Mouse (Mus musculus): ENCODE measurements around the gene Sept7. TPM values are rescaled to one million over a fixed set of nuclear protein-coding genes. Genes with fewer than 3 reads are reported as not detected.

The Sept7 gene
- polyA plus RNA-seq (2015; fragmentation: Nextera tagmentation; extraction: Ambion mirVana), result 251 and 266 TPM in 2 replicates

GRCm38 (mm10) chr9:25252283-25252726 is at the start of gene Sept7:
Sept7 (plus strand) TSS chr9:25252439.
- Histone ChIP-seq H3K9ac (ENCODE audit: low read length) (peak within 1 kb of the TSS; percentile 100), H3K4me2 (ENCODE audit: low read depth, low read length) (peak within 1 kb of the TSS; percentile 83)
- WGBS, result under 1% methylated on average over 51 of the region's 54 CpGs

GRCm38 (mm10) chr9:25208087-25208803 is 44.0 kb upstream of the Sept7 start:
- H3K4me1 ChIP-seq (ENCODE audit: control insufficient read depth, insufficient read depth, low read length), result peaks cover 5% of the 10 kb centered on the region; the same call in 1 of the 2 replicates
- H3K27ac ChIP-seq (ENCODE audit: low read length), result peak overlapping the region; percentile 58
- ATAC-seq (ENCODE audit: insufficient read depth, low FRiP score), result no peak
- H3K9ac ChIP-seq (ENCODE audit: low read length), result no peak overlapping the region
- no peaks in the 10 kb centered on the region for H3K27me3 ChIP-seq (ENCODE audit: control insufficient read depth, insufficient read depth, low read length)
- H3K4me2 ChIP-seq (ENCODE audit: low read depth, low read length), result no peak overlapping the region
- 45% methylated on average over 8 of the region's 8 CpGs for WGBS
- H3K9me3 ChIP-seq (replicated peaks; ENCODE audit: control insufficient read depth, low read length), result no peaks in the 10 kb centered on the region
- H3K36me3 ChIP-seq (ENCODE audit: control insufficient read depth, insufficient read depth, low read length), result no peaks in the 10 kb centered on the region
- no peak overlapping the region for H3K4me3 ChIP-seq (replicated peaks; ENCODE audit: low read length)

More at GRCm38 (mm10) chr9:25252283-25252726, at the start of gene Sept7:
- Histone ChIP-seq H3K9me3 (replicated peaks; ENCODE audit: control insufficient read depth, low read length) (no peaks in the 10 kb centered on the region), H3K27me3 (ENCODE audit: control insufficient read depth, insufficient read depth, low read length) (no peaks in the 10 kb centered on the region), H3K36me3 (ENCODE audit: control insufficient read depth, insufficient read depth, low read length) (no peaks in the 10 kb centered on the region), H3K4me1 (ENCODE audit: control insufficient read depth, insufficient read depth, low read length) (peaks cover 9% of the 10 kb centered on the region), H3K27ac (ENCODE audit: low read length) (peak within 1 kb of the TSS; percentile 99), H3K4me3 (replicated peaks; ENCODE audit: low read length) (peak within 1 kb of the TSS; percentile 99)
- peak; percentile 99 for ATAC-seq (ENCODE audit: insufficient read depth, low FRiP score)

- Histone ChIP-seq H3K9ac (ENCODE audit: low read length) (no peak overlapping the region), H3K27me3 (ENCODE audit: control insufficient read depth, insufficient read depth, low read length) (no peaks in the 10 kb centered on the region), H3K9me3 (replicated peaks; ENCODE audit: control insufficient read depth, low read length) (no peaks in the 10 kb centered on the region), H3K4me3 (replicated peaks; ENCODE audit: low read length) (no peak overlapping the region), H3K4me2 (ENCODE audit: low read depth, low read length) (no peak overlapping the region), H3K36me3 (ENCODE audit: control insufficient read depth, insufficient read depth, low read length) (no peaks in the 10 kb centered on the region), H3K27ac (ENCODE audit: low read length) (peak overlapping the region; percentile 80), H3K4me1 (ENCODE audit: control insufficient read depth, insufficient read depth, low read length) (peaks cover 5% of the 10 kb centered on the region; the same call in 1 of the 2 replicates)
- WGBS, result 46% methylated on average over 9 of the region's 9 CpGs
- peak; percentile 91 for ATAC-seq (ENCODE audit: insufficient read depth, low FRiP score)
Observed at GRCm38 (mm10) chr9:25212309-25213163, 39.7 kb upstream of the Sept7 start.

- H3K27ac ChIP-seq (ENCODE audit: low read length), result peak overlapping the region; percentile 80; the same call in 1 of the 2 replicates
- H3K27me3 ChIP-seq (ENCODE audit: control insufficient read depth, insufficient read depth, low read length), result no peaks in the 10 kb centered on the region
- H3K4me1 ChIP-seq (ENCODE audit: control insufficient read depth, insufficient read depth, low read length), result peaks cover 5% of the 10 kb centered on the region; the same call in 1 of the 2 replicates
- H3K9ac ChIP-seq (ENCODE audit: low read length), result no peak overlapping the region
- no peak overlapping the region for H3K4me2 ChIP-seq (ENCODE audit: low read depth, low read length)
- no peaks in the 10 kb centered on the region for H3K9me3 ChIP-seq (replicated peaks; ENCODE audit: control insufficient read depth, low read length)
- no peaks in the 10 kb centered on the region for H3K36me3 ChIP-seq (ENCODE audit: control insufficient read depth, insufficient read depth, low read length)
- no peak for ATAC-seq (ENCODE audit: insufficient read depth, low FRiP score)
- no peak overlapping the region for H3K4me3 ChIP-seq (replicated peaks; ENCODE audit: low read length)
Observed at GRCm38 (mm10) chr9:25213164-25213557, 39.1 kb upstream of the Sept7 start.

- no peak overlapping the region for H3K4me2 ChIP-seq (ENCODE audit: low read depth, low read length)
- no peak overlapping the region for H3K9ac ChIP-seq (ENCODE audit: low read length)
- no peak overlapping the region for H3K27ac ChIP-seq (ENCODE audit: low read length)
- no peaks in the 10 kb centered on the region for H3K9me3 ChIP-seq (replicated peaks; ENCODE audit: control insufficient read depth, low read length)
- no peak overlapping the region for H3K4me3 ChIP-seq (replicated peaks; ENCODE audit: low read length)
- H3K36me3 ChIP-seq (ENCODE audit: control insufficient read depth, insufficient read depth, low read length), result no peaks in the 10 kb centered on the region
- H3K4me1 ChIP-seq (ENCODE audit: control insufficient read depth, insufficient read depth, low read length), result peaks cover 5% of the 10 kb centered on the region; the same call in 1 of the 2 replicates
- no peaks in the 10 kb centered on the region for H3K27me3 ChIP-seq (ENCODE audit: control insufficient read depth, insufficient read depth, low read length)
- ATAC-seq (ENCODE audit: insufficient read depth, low FRiP score), result no peak
- 20% methylated on average over 3 of the region's 3 CpGs for WGBS
Observed at GRCm38 (mm10) chr9:25215411-25215810, 36.8 kb upstream of the Sept7 start.

GRCm38 (mm10) chr9:25216210-25216609 is 36.0 kb upstream of the Sept7 start:
- Histone ChIP-seq H3K4me3 (replicated peaks; ENCODE audit: low read length) (no peak overlapping the region), H3K27me3 (ENCODE audit: control insufficient read depth, insufficient read depth, low read length) (no peaks in the 10 kb centered on the region), H3K27ac (ENCODE audit: low read length) (no peak overlapping the region), H3K9me3 (replicated peaks; ENCODE audit: control insufficient read depth, low read length) (no peaks in the 10 kb centered on the region), H3K4me2 (ENCODE audit: low read depth, low read length) (no peak overlapping the region), H3K36me3 (ENCODE audit: control insufficient read depth, insufficient read depth, low read length) (no peaks in the 10 kb centered on the region), H3K9ac (ENCODE audit: low read length) (no peak overlapping the region), H3K4me1 (ENCODE audit: control insufficient read depth, insufficient read depth, low read length) (peaks cover 5% of the 10 kb centered on the region; the same call in 1 of the 2 replicates)
- 39% methylated on average over 2 of the region's 2 CpGs for WGBS
- no peak for ATAC-seq (ENCODE audit: insufficient read depth, low FRiP score)

GRCm38 (mm10) chr9:25218954-25219353 is 33.3 kb upstream of the Sept7 start:
- H3K27ac ChIP-seq (ENCODE audit: low read length), result 0 out of 2 replicates have a peak overlapping the region, but pooled peaks have one; percentile 28
- no peak overlapping the region for H3K9ac ChIP-seq (ENCODE audit: low read length)
- H3K4me3 ChIP-seq (replicated peaks; ENCODE audit: low read length), result no peak overlapping the region
- H3K27me3 ChIP-seq (ENCODE audit: control insufficient read depth, insufficient read depth, low read length), result no peaks in the 10 kb centered on the region
- no peaks in the 10 kb centered on the region for H3K9me3 ChIP-seq (replicated peaks; ENCODE audit: control insufficient read depth, low read length)
- H3K36me3 ChIP-seq (ENCODE audit: control insufficient read depth, insufficient read depth, low read length), result no peaks in the 10 kb centered on the region
- no peaks in the 10 kb centered on the region for H3K4me1 ChIP-seq (ENCODE audit: control insufficient read depth, insufficient read depth, low read length)
- no peak overlapping the region for H3K4me2 ChIP-seq (ENCODE audit: low read depth, low read length)
- WGBS, result 36% methylated on average over 3 of the region's 3 CpGs
- no peak for ATAC-seq (ENCODE audit: insufficient read depth, low FRiP score)

- no peaks in the 10 kb centered on the region for H3K36me3 ChIP-seq (ENCODE audit: control insufficient read depth, insufficient read depth, low read length)
- H3K4me2 ChIP-seq (ENCODE audit: low read depth, low read length), result no peak overlapping the region
- H3K9me3 ChIP-seq (replicated peaks; ENCODE audit: control insufficient read depth, low read length), result no peaks in the 10 kb centered on the region
- no peak for ATAC-seq (ENCODE audit: insufficient read depth, low FRiP score)
- H3K27ac ChIP-seq (ENCODE audit: low read length), result no peak overlapping the region
- H3K4me3 ChIP-seq (replicated peaks; ENCODE audit: low read length), result no peak overlapping the region
- no peak overlapping the region for H3K9ac ChIP-seq (ENCODE audit: low read length)
- no peaks in the 10 kb centered on the region for H3K4me1 ChIP-seq (ENCODE audit: control insufficient read depth, insufficient read depth, low read length)
- H3K27me3 ChIP-seq (ENCODE audit: control insufficient read depth, insufficient read depth, low read length), result no peaks in the 10 kb centered on the region
- 48% methylated on average over 5 of the region's 5 CpGs for WGBS
Observed at GRCm38 (mm10) chr9:25219882-25220281, 32.4 kb upstream of the Sept7 start.

GRCm38 (mm10) chr9:25224959-25225358 is 27.3 kb upstream of the Sept7 start:
- no peak overlapping the region for H3K9ac ChIP-seq (ENCODE audit: low read length)
- H3K27ac ChIP-seq (ENCODE audit: low read length), result no peak overlapping the region
- no peak overlapping the region for H3K4me2 ChIP-seq (ENCODE audit: low read depth, low read length)
- H3K4me3 ChIP-seq (replicated peaks; ENCODE audit: low read length), result no peak overlapping the region
- no peaks in the 10 kb centered on the region for H3K36me3 ChIP-seq (ENCODE audit: control insufficient read depth, insufficient read depth, low read length)
- H3K4me1 ChIP-seq (ENCODE audit: control insufficient read depth, insufficient read depth, low read length), result no peaks in the 10 kb centered on the region
- no peaks in the 10 kb centered on the region for H3K27me3 ChIP-seq (ENCODE audit: control insufficient read depth, insufficient read depth, low read length)
- no peaks in the 10 kb centered on the region for H3K9me3 ChIP-seq (replicated peaks; ENCODE audit: control insufficient read depth, low read length)
- ATAC-seq (ENCODE audit: insufficient read depth, low FRiP score), result no peak
- 80% methylated on average over 4 of the region's 4 CpGs for WGBS
